ENCODE assay signal across 8 mouse cellular contexts in genomic region chr7:28451531-28452360, GRCm38 (mm10). TPM values are rescaled to one million over a fixed set of nuclear protein-coding genes. Genes with fewer than 3 reads are reported as not detected.
DNase-seq lines count a peak whose midpoint lies in the region; ATAC-seq and TF ChIP-seq lines count a peak whose summit lies in the region.

Gene Lrfn1 (plus strand): TSS chr7:28451980.

- no peak for TF ChIP-seq CTCF in spleen, adult 2 months (IDR thresholded peaks at IDR 0.05; ENCODE audit: extremely low read depth, insufficient read depth, insufficient read length, insufficient replicate concordance)

- no peak for DNase-seq in frontal cortex, adult 2 months (ENCODE audit: extremely low spot score in 1 of 2, low spot score in 1 of 2)
- DNase-seq in frontal cortex, postnatal 25 days (ENCODE audit: low spot score in 2 of 2): no peak
- DNase-seq in spleen, adult 2 months (ENCODE audit: low read depth in 1 of 2, low spot score in 2 of 2): no peak
- no peak for DNase-seq in spleen, postnatal 4 days (ENCODE audit: low spot score in 2 of 2)
- DNase-seq in embryonic facial prominence, embryonic 14.5 days (ENCODE audit: low spot score): peak; percentile 30
- peak; percentile 41 to 55 for DNase-seq in kidney, postnatal 4 days
- peak; percentile 87 for DNase-seq in midbrain, embryonic 11.5 days (ENCODE audit: low spot score, missing footprints)
- no peak for DNase-seq in Muller cell, postnatal 12 days (ENCODE audit: inconsistent ontology term)

- H3K9ac ChIP-seq in embryonic facial prominence, embryonic 14.5 days (ENCODE audit: low read depth, low read length): peak within 1 kb of the TSS; percentile 86
- H3K9ac ChIP-seq in midbrain, embryonic 11.5 days (ENCODE audit: low read length): peak within 1 kb of the TSS; percentile 92

- peaks cover 2% of the 10 kb centered on the region; the same call in 1 of the 2 replicates for H3K36me3 ChIP-seq in spleen, adult 2 months (ENCODE audit: control insufficient read depth, insufficient read depth, low read length)
- H3K36me3 ChIP-seq in embryonic facial prominence, embryonic 14.5 days (ENCODE audit: control insufficient read depth, insufficient read depth, low read length): peaks cover 22% of the 10 kb centered on the region; the same call in 1 of the 2 replicates
- H3K36me3 ChIP-seq in midbrain, embryonic 11.5 days (ENCODE audit: control insufficient read depth, insufficient read depth, low read length): no peaks in the 10 kb centered on the region

- peak; percentile 81 for ATAC-seq in embryonic facial prominence, embryonic 14.5 days (ENCODE audit: low read depth)
- peak; percentile 84 for ATAC-seq in midbrain, embryonic 11.5 days (ENCODE audit: low FRiP score)

- peaks cover 5% of the 10 kb centered on the region for H3K27me3 ChIP-seq in spleen, adult 2 months (ENCODE audit: control insufficient read depth, insufficient read depth, low read length)
- no peaks in the 10 kb centered on the region for H3K27me3 ChIP-seq in embryonic facial prominence, embryonic 14.5 days (replicated peaks; ENCODE audit: control insufficient read depth, insufficient read depth, low read length)
- no peaks in the 10 kb centered on the region for H3K27me3 ChIP-seq in midbrain, embryonic 11.5 days (ENCODE audit: control insufficient read depth, insufficient read depth, low read length)

- peak within 1 kb of the TSS; percentile 92 for H3K4me2 ChIP-seq in embryonic facial prominence, embryonic 14.5 days (ENCODE audit: low read depth, low read length)
- H3K4me2 ChIP-seq in midbrain, embryonic 11.5 days: peak within 1 kb of the TSS; percentile 92

- H3K9me3 ChIP-seq in embryonic facial prominence, embryonic 14.5 days (ENCODE audit: control insufficient read depth, low read length): no peaks in the 10 kb centered on the region
- H3K9me3 ChIP-seq in midbrain, embryonic 11.5 days (ENCODE audit: control insufficient read depth, low read length): no peaks in the 10 kb centered on the region

- peak within 1 kb of the TSS; percentile 55 for H3K4me3 ChIP-seq in spleen, adult 2 months (ENCODE audit: extremely low read depth, insufficient read depth, insufficient read length)
- H3K4me3 ChIP-seq in embryonic facial prominence, embryonic 14.5 days (ENCODE audit: low read depth, low read length): peak within 1 kb of the TSS; percentile 82
- H3K4me3 ChIP-seq in midbrain, embryonic 11.5 days (ENCODE audit: low read depth, low read length): peak within 1 kb of the TSS; percentile 90

- H3K4me1 ChIP-seq in spleen, adult 2 months (ENCODE audit: control insufficient read depth, insufficient read depth, insufficient read length): peaks cover 6% of the 10 kb centered on the region
- H3K4me1 ChIP-seq in embryonic facial prominence, embryonic 14.5 days (ENCODE audit: control insufficient read depth, insufficient read depth, low read length): peaks cover 9% of the 10 kb centered on the region
- peaks cover 13% of the 10 kb centered on the region for H3K4me1 ChIP-seq in midbrain, embryonic 11.5 days (ENCODE audit: control insufficient read depth, insufficient read depth, low read length)

- no peak within 1 kb of the TSS for H3K27ac ChIP-seq in spleen, adult 2 months (ENCODE audit: insufficient read depth, low read length)
- peak within 1 kb of the TSS; percentile 71; the same call in 1 of the 2 replicates for H3K27ac ChIP-seq in embryonic facial prominence, embryonic 14.5 days (replicated peaks; ENCODE audit: low read depth, low read length)
- peak within 1 kb of the TSS; percentile 40; the same call in 1 of the 2 replicates for H3K27ac ChIP-seq in midbrain, embryonic 11.5 days (ENCODE audit: low read depth, low read length)

- WGBS in spleen, adult 2 months: 1% methylated on average over 36 of the region's 97 CpGs
- 2% methylated on average over 7 of the region's 97 CpGs for WGBS in embryonic facial prominence, embryonic 14.5 days
- WGBS in midbrain, embryonic 11.5 days: 2% methylated on average over 46 of the region's 97 CpGs

- no peak for TF ChIP-seq POLR2A in spleen, adult 2 months (IDR thresholded peaks at IDR 0.05; ENCODE audit: low read depth, low read length)

RNA-seq across cellular contexts. Expression of gene Lrfn1, which starts in this region (rescaled TPM):
- polyA plus RNA-seq in frontal cortex, adult 2 months (2012; rRNA removed): 39.9 and 40.4 TPM in 2 replicates
- polyA plus RNA-seq in spleen, adult 2 months (2012; rRNA removed): 2.7 and 3.3 TPM in 2 replicates
- 4.0 and 6.7 TPM in 2 replicates for polyA plus RNA-seq in embryonic facial prominence, embryonic 14.5 days (2014; fragmentation: Nextera tagmentation; extraction: Ambion mirVana)
- 4.5 and 5.0 TPM in 2 replicates for polyA plus RNA-seq in midbrain, embryonic 11.5 days (2014; fragmentation: Nextera tagmentation; extraction: Ambion mirVana)

Comparison
In these comparisons a context has a peak if more than half of its experiments do, and no peak if none do; other contexts are left out.
1. DNase-seq: peak in embryonic facial prominence, embryonic 14.5 days (single experiment), kidney, postnatal 4 days (2 of 2) and midbrain, embryonic 11.5 days (single experiment); none in frontal cortex, adult 2 months (0 of 2), frontal cortex, postnatal 25 days (0 of 2), spleen, adult 2 months (0 of 2), spleen, postnatal 4 days (0 of 2) and Muller cell, postnatal 12 days (single experiment).
2. Peak in every context shown above with its lines, with median percentiles within 50 percentile points of each other: H3K4me3 ChIP-seq.